Mouse (Mus musculus): ENCODE data around the gene Tprkb.
"Not testable (repeated sequence)": the region's sequence is repeated elsewhere in the genome, so short reads cannot be mapped to it uniquely, and the experiment has no call there.

The Tprkb gene

DNA sequence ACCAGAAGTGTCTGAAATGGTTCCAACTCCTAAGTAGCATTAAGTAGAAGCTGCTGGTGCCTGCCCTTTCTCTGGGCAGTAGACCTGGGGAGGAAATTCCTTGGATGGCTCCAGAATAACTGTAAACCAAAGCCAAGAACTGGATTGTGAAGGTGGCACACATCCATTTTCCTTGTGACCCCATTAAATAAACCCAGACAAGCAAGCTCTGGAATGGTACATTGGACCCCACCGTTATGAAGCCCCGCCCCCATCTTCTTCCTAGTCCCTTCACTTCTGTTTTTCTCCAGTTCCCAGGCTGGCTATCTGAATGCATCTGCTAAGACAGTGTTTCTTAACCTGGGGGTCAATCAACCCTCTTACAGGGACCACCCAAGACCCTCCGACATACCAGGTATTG is at the start of gene Tprkb:
Gene Tprkb, plus strand, starts transcription at position 279 of the 400 bp plus-strand sequence.
- no peak for DNase-seq

DNA sequence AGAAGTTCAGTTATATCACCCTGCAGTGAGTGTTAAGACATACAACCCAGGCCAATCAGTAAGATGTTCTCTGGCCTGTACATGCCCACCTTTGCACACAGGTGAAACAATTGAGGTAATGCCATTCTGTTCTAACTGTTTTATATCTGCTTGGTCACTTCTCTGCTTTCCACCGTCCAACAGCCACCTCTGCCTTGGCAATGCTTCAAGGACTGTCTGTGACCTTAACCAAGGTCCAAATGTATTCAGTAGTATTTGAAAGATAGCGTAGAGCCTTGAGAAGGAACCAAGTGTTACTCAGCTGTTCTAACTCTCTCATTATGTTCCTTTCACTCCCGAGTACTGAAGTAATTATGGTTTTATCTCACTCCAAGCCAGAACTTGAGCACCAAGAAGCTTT is 49.1 kb upstream of the Tprkb start:
- DNase-seq = no peak

- DNase-seq = no peak
Measured at GRCm38 (mm10) chr6:85863136-85863535, 48.5 kb upstream of the Tprkb start.

GRCm38 (mm10) chr6:85863840-85864239 is 47.8 kb upstream of the Tprkb start:
- no peak for DNase-seq

DNA sequence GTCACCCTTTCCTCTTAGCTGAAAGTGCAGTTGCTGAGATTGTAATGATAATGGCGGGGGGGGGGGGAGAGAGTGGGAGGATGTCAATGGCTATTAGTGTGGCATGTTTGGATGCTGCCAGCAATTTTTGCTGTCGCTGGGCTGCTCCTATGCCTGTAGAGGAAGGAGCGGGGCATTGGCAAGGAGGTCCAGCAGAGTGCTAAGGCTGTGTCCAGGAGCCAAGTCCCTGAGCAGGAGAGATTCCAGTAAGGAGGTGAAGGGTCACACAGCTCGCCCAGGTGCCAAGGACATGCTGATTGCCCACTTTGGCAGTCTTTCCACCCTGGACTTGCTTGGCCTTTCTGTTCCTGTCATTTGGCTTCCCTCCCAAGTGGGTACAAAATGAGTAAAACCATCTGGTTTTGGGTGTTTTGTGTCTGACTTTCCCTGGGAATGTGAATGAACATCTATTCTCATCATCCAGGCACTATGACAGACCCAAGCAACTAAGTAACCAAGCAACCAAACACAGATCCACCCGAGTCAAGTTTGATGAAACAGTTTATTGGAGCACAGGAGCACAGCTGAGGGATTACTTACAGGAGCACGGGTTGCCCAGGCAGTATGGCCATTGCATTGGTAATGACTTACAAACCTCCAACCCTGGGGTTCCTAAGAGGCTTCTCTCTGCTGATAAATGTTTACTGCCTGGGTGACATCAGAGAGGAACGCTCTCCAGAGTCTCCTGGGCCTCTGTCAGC is 46.6 kb upstream of the Tprkb start:
- peak; percentile 27 for DNase-seq

GRCm38 (mm10) chr6:85866166-85866565 is 45.5 kb upstream of the Tprkb start:
- not testable (repeated sequence) for DNase-seq

DNA sequence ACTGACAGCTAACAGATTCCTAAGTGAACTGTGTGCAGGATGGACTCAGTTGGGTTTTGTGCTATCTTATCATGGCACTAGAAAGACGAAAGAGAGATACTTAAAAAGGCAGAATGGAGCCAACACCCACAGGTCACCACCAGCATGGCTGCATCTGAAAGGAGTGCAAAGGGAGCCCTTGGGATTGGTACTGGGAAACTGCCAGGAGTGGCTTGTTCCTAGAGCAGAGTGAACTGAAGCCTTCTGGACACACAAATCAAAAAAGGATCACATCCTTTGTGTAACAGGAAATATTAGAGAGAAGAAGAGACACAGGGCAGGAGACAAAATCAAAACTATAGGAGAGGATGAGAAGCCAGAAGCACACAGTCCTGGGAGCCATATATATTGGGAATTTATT is 44.7 kb upstream of the Tprkb start:
- DNase-seq = not testable (repeated sequence)

GRCm38 (mm10) chr6:85867726-85868690 is 43.7 kb upstream of the Tprkb start:
- DNase-seq = no peak

- not testable (repeated sequence) for DNase-seq
Measured at GRCm38 (mm10) chr6:85869006-85869405, 42.7 kb upstream of the Tprkb start, which contains the start of gene Nat8f2. Nat8f2 (minus strand) TSS chr6:85869158.

- not testable (repeated sequence) for DNase-seq
Measured at GRCm38 (mm10) chr6:85883246-85883645, 28.4 kb upstream of the Tprkb start.

DNA sequence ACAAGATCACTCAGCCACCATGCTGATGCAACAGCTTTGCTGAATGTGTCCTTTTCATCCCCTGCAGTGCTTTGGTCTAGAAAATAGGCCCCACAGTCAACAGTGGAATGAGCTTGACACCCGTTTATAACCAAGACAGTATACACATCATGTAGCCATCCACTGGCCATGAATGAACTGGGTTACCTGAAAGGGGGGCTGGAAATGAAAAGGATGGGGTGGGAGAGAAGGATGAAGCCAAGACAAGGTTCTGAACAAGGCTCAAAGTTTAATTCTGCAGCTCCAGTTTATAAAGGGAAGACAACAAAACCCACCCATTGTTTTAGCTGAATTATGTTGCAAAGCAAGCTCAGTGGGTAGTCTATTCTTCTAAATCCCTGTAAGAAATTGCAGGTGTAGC is 27.4 kb upstream of the Tprkb start:
- DNase-seq = no peak

DNA sequence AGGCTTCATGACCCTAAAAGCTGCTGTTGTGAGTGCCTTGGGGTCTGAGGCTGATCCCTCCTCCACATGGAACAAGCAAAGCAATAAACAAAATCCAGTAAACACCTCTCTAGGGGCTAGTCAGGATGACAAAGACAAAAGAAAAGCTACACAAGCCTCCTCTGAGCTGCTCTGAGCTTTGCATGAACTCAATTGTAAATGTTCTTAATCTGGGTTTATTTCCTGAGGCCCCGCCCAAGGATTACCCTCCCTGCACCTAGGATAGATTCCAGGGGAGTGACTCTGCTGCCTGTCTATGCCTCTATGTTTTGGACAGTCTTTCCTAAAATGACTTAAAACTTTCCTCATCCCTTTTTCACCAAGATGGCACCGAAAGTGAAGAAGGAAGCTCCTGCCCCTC is 22.7 kb upstream of the Tprkb start:
- no peak for DNase-seq

DNA sequence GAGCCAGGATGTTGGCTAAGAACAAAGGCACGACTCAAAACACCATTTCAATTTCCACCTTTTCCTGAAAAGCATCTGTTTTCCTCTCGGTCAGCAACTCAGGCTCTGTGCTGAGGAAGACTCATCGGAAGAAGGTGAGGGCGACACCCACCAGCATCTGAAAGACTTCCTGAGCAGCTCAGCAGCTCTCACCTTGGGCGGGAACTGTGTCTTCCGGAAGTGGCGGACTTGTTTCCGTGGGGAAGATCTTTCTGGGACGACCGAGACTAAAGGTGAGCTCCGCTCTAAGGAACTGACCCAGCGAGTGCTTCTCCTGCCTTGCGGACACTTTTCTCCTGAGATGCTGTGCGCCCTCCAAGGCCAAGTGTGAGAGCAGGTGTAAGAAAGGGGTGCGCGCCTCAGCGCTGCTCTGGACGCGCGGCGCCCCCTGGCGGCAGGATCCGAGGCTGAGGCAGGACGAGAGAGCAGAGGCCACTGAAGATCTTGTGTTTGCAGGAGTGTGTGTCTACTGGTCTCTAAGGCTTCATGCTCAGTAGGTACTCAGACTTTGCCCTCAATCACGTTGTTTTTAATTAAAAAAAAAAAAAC is 16.5 kb upstream of the Tprkb start:
- peak; percentile 39 for DNase-seq

DNA sequence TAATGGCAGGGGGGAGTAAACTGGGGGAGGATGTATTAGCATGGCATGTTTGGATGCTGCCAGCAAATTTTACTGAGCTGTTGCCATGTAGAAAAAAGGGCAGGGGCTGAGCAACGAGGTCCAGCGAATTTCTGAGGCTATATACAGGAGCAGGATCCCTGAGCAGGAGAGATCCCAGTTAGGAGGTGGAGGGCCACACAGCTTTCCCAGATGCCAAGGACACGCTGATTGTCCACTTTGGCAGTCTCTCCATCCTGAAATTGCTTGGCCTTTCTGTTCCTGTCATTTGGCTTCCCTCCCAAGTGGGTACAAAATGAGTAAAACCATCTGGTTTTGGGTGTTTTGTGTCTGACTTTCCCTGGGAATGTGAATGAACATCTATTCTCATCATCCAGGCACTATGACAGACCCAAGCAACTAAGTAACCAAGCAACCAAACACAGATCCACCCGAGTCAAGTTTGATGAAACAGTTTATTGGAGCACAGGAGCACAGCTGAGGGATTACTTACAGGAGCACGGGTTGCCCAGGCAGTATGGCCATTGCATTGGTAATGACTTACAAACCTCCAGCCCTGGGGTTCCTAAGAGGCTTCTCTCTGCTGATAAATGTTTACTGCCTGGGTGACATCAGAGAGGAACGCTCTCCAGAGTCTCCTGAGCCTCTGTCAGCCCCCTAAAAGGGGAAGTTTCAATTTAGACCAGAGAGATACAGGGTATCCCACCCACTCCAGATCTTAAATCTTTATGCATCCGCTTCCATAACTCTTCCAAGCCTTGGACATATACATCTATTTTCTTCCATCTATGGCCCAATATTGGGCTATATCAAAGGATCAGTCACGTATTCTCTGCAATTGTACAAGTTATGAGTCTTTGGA is 12.8 kb upstream of the Tprkb start:
- DNase-seq = not testable (repeated sequence)

DNA sequence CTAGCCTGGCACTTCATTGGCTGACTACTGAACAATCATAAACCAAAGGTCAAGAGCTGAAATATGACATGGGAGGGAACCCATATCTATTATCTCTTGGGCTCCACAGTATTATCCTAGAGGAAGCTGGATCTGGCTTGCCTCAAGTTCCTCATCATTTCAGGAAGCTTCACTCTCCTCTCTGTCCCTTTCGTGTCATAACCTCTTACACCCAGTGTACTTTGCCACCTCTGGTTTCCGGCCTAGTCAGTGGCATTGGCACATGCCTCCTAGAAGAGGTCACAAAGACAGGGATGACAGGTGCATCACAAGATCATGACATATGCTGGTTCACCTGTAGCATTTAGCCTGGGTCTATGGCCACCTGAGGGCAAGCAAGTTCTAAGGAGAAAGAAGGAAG is 9.4 kb upstream of the Tprkb start:
- DNase-seq = no peak

DNA sequence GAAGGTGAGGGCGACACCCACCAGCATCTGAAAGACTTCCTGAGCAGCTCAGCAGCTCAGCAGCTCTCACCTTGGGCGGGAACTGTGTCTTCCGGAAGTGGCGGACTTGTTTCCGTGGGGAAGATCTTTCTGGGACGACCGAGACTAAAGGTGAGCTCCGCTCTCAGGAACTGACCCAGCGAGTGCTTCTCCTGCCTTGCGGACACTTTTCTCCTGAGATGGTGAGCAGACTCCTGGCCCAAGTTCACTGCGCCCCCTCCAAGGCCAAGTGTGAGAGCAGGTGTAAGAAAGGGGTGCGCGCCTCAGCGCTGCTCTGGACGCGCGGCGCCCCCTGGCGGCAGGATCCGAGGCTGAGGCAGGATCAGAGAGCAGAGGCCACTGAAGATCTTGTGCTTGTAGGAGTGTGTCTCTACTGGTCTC is 7.0 kb upstream of the Tprkb start, which contains the start of gene Nat8f4:
Gene Nat8f4, minus strand, starts transcription at position 243 of the 420 bp plus-strand sequence.
- DNase-seq = peak; percentile 82

- peak; percentile 66 for DNase-seq
Measured at GRCm38 (mm10) chr6:85906911-85907351, 4.7 kb upstream of the Tprkb start.

- no peak for DNase-seq
Measured at GRCm38 (mm10) chr6:85908341-85908740, 3.3 kb upstream of the Tprkb start.

DNA sequence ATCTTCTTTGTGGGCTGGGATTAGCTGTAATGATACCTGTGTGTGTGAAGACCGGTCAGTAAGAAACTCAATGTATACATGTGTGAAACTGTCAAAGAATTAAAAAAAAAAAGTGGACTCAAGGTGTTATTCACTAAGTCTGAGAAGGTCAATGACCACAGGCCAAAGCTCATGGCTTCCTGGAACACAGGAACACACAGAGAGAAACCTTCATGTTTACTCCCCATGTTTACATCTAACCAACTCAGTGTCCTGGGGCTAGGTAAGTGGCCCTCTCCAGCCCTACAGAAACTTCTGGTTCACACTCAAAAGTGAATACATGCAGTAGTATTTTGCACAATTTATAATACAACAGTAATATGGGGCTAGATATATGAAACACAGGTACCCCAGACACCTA is 2.0 kb upstream of the Tprkb start:
- no peak for DNase-seq

- DNase-seq = no peak
Measured at GRCm38 (mm10) chr6:85915141-85915538, 3.5 kb downstream of the Tprkb start.

- DNase-seq = peak; percentile 88
Measured at GRCm38 (mm10) chr6:85915539-85916513, 4.2 kb downstream of the Tprkb start, which contains the start of gene Nat8f1. Nat8f1 (minus strand) TSS chr6:85915687.

Data from cerebellum, adult 9-11 months (tissue).